Mouse (Mus musculus): Measurements from ENCODE around the gene 9130204L05Rik. TPM values are rescaled to one million over a fixed set of nuclear protein-coding genes. Genes with fewer than 3 reads are reported as not detected.

9130204L05Rik gene
- polyA plus RNA-seq (2016; fragmentation: Nextera tagmentation; extraction: Ambion mirVana) = not detected in 2 replicates

GRCm38 (mm10) chr3:91090703-91091102 is at the start of gene 9130204L05Rik:
TSS of gene 9130204L05Rik (minus strand) at chr3:91090803.
- DNase-seq (ENCODE audit: low spot score) = no peak
- H3K9me3 ChIP-seq = no peaks in the 10 kb centered on the region
- WGBS = 78% methylated on average over 2 of the region's 2 CpGs

GRCm38 (mm10) chr3:91108696-91109095 is 18.1 kb upstream of the 9130204L05Rik start:
- peaks cover 5% of the 10 kb centered on the region; the same call in 1 of the 2 replicates for H3K9me3 ChIP-seq
- no peaks in the 10 kb centered on the region for H3K36me3 ChIP-seq
- DNase-seq (ENCODE audit: low spot score) = no peak
- no peaks in the 10 kb centered on the region for H3K4me1 ChIP-seq
- H3K27ac ChIP-seq = no peak overlapping the region
- no peak overlapping the region for H3K4me3 ChIP-seq
- no peaks in the 10 kb centered on the region for H3K27me3 ChIP-seq (ENCODE audit: insufficient read depth, poor library complexity, severe bottlenecking)

More at GRCm38 (mm10) chr3:91090703-91091102, at the start of gene 9130204L05Rik:
- no peak within 1 kb of the TSS for H3K4me3 ChIP-seq
- H3K27me3 ChIP-seq (ENCODE audit: insufficient read depth, poor library complexity, severe bottlenecking) = no peaks in the 10 kb centered on the region
- no peaks in the 10 kb centered on the region for H3K4me1 ChIP-seq
- H3K27ac ChIP-seq = no peak within 1 kb of the TSS
- no peaks in the 10 kb centered on the region for H3K36me3 ChIP-seq

GRCm38 (mm10) chr3:91059211-91059610 is 31.4 kb downstream of the 9130204L05Rik start:
- H3K27me3 ChIP-seq (ENCODE audit: insufficient read depth, poor library complexity, severe bottlenecking) = no peaks in the 10 kb centered on the region
- WGBS = 5% methylated on average over 1 of the region's 1 CpGs
- H3K9me3 ChIP-seq = peaks cover 7% of the 10 kb centered on the region; the same call in 1 of the 2 replicates
- H3K4me1 ChIP-seq = no peaks in the 10 kb centered on the region
- H3K36me3 ChIP-seq = no peaks in the 10 kb centered on the region
- H3K4me3 ChIP-seq = no peak overlapping the region
- H3K27ac ChIP-seq = no peak overlapping the region
- no peak for DNase-seq (ENCODE audit: low spot score)

GRCm38 (mm10) chr3:91052654-91053053 is 37.9 kb downstream of the 9130204L05Rik start:
- Histone ChIP-seq H3K27me3 (ENCODE audit: insufficient read depth, poor library complexity, severe bottlenecking) (no peaks in the 10 kb centered on the region), H3K27ac (no peak overlapping the region), H3K4me1 (no peaks in the 10 kb centered on the region), H3K9me3 (peaks cover 4% of the 10 kb centered on the region; the same call in 1 of the 2 replicates), H3K4me3 (no peak overlapping the region), H3K36me3 (no peaks in the 10 kb centered on the region)
- WGBS = 11% methylated on average over 1 of the region's 1 CpGs
- no peak for DNase-seq (ENCODE audit: low spot score)
